Mouse (Mus musculus) lung, adult 2 months (tissue): ENCODE data around the gene Ppfia4. TPM values are rescaled to one million over a fixed set of nuclear protein-coding genes. Genes with fewer than 3 reads are reported as not detected.
"Not testable (repeated sequence)": the region's sequence is repeated elsewhere in the genome, so short reads cannot be mapped to it uniquely, and the experiment has no call there.

Source experiments
- DNase-seq: peaks from one replicate; pipeline ENCODE4 v3.0.0; 2022
- H3K4me1 ChIP-seq: fragments of 200-500 bp; 2 replicates; pipeline ENCODE4 v1.6.1; 2011; ENCODE audit warnings: low read length; ENCODE audit not compliant: control insufficient read depth, insufficient read depth
- H3K4me3 ChIP-seq: fragments of 200-500 bp; replicated peaks from 2 replicates; pipeline ENCODE3; 2011; ENCODE audit warnings: low read depth, mild to moderate bottlenecking, control low read depth, low read length; ENCODE audit errors: extremely low read depth
- CTCF ChIP-seq: fragments of 200-500 bp; IDR thresholded peaks from 2 replicates; pipeline ENCODE4 v1.5.1; 2011; ENCODE audit warnings: mild to moderate bottlenecking, low read length, control low read depth; ENCODE audit not compliant: insufficient read depth
- POLR2A ChIP-seq: fragments of 200-500 bp; IDR thresholded peaks from 2 replicates; pipeline ENCODE4 v1.6.1; 2011; ENCODE audit warnings: low read depth, mild to moderate bottlenecking, control low read depth, low read length, borderline replicate concordance; ENCODE audit errors: extremely low read depth
- WGBS: fragments of 180-500 bp; shearing (Covaris S2); methylation state at CpG from one replicate; pipeline ENCODE4 v1.1.7; 2018; 5-methylcytosine and 5-hydroxymethylcytosine counted together
- polyA plus RNA-seq: library from polyadenylated mRNA; depleted of rRNA; stranded (reverse); fragments of >200 nt; gene quantifications from 2 replicates; pipeline ENCODE4 v1.2.3, GENCODE M21; 2012; rRNA removed

Gene Ppfia4
- polyA plus RNA-seq, 1 experiment = 11.3 TPM

DNA sequence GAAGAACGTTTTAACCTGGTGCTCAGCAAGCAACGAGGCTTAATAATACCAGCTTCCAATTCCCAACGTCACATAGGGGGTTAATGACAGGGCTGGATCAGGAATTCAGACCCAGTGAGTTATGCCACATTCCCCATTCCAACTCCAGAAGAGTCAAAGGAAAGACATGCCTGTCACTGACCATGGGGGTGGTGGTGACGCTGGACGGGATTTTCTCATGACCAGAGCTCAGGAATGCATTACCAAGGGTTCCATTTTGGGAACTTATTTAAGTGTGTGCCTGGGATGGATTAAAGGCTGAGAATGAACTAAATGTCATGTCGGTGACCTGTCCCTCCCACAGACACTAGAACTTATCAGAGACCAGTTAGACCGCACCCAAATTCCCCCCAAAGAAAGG is 55.9 kb downstream of the Ppfia4 start:
- no peak for DNase-seq
- no peak for TF ChIP-seq CTCF
- no peak for TF ChIP-seq POLR2A
- WGBS = 65% methylated on average over 7 of the region's 7 CpGs
- H3K4me3 ChIP-seq = no peak overlapping the region
- 0 out of 2 replicates have a peak, but pooled peaks cover 2% of the 10 kb centered on the region for H3K4me1 ChIP-seq

DNA sequence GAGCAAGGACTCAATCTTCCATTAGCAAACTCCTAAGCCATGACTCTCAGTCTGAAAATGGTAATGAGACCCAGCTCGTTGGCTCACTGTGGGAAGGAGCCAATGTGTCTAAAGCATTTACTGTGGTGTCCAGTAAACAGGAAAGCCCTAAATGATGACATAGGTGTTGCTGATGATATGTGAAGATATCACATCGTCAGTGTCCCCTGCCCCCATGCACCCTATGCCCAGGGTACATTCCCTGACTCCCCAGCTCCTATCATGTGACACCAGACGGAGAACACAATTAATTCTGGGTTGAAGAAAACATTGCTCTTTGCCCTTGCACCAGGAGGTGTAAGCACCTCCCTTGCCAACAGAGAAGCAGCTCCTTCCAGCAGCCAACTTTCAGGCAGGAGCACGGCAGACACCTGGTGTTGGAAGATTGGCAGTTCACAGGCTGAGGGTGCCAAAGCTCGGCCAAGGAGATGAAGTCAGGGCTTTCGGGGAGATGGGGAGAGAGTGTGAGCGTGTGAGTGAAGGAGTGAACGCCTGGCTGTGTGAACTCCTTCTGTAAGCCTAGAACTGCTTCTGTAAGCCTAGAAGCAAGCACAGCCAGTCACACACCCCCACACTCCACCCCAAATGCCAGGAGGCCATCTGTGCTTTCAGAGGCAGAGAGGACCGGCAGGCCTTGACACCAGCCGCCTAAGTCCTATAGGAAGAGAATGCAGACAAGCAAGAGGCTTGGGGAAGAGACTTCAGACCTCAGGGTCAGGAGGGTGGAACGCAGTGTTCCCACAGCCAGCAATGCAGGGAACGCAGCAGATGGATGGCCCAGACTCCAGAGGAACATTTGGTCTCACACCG is 56.9 kb downstream of the Ppfia4 start:
- 0 out of 2 replicates have a peak, but pooled peaks cover 2% of the 10 kb centered on the region for H3K4me1 ChIP-seq
- DNase-seq = no peak
- TF ChIP-seq POLR2A (no peak), CTCF (no peak)
- no peak overlapping the region for H3K4me3 ChIP-seq
- WGBS = 61% methylated on average over 13 of the region's 13 CpGs

DNA sequence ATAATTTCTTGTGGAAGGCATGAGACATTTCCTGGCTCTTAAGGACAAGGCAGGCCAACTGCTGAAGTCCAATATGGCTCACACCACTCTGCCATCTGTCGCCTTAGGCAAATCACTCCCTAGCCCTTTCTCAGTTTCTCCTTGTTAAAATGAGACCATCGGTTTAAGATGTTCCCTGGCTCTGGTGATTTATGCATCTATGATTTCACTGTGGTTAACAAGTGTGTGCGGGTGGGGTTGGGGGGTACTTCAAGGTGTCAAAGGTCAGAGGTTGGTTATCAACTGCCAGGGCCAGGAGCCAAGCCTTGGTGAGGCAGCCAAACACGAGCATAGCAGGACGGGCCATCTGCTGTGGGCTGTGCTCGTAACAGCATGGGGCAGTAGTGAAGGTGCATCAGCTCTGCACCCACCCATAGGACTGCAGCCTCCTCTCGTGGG is 58.2 kb downstream of the Ppfia4 start:
- no peak for DNase-seq
- Histone ChIP-seq H3K4me3 (no peak overlapping the region), H3K4me1 (0 out of 2 replicates have a peak, but pooled peaks cover 2% of the 10 kb centered on the region)
- WGBS = 78% methylated on average over 7 of the region's 7 CpGs
- TF ChIP-seq POLR2A = no peak
- no peak for TF ChIP-seq CTCF

DNA sequence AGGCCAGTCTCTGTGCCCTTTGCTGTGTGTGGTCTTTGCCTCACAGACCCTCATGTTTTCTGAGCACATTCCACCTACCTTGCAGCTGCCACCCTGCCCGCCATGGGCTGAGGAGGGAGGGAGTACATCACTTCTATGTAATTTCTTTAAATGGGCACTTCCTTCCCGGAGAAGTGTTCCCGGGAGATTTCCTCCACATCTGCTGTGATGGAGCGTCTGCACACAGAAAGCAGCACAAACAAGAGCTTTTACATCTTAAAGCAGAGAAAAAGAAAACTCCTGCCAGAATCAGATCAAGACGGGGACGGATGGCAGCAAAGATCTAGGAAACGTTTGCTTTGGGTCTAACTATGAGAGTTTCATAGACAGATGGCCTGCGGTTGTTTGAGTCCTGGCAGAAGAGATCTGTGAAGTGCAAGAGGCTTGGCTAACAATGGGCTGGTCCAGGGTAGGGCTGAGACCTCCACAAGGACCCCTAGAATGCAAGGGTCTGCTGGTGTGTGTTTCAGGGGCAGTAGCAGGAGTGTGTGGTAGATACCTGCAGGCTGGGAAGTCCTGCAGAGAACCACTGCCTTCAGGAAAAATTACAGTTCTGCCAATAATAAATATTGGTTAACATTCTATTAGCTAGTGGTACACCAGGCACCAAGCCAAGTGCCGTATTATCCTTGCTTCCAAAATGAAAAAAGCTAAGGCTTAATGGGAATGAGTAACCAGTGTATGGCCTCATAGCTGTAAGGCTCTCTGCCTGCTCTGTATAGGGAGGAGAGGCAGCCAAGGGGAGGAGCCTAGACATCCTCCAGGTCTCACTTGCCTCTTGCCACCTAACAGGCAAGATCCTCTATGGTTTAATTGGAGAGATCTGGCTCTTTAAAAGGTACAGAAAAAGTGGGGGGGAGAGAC is 59.0 kb downstream of the Ppfia4 start:
- Histone ChIP-seq H3K4me3 (no peak overlapping the region), H3K4me1 (0 out of 2 replicates have a peak, but pooled peaks cover 2% of the 10 kb centered on the region)
- TF ChIP-seq POLR2A (no peak), CTCF (no peak)
- 45% methylated on average over 9 of the region's 9 CpGs for WGBS
- no peak for DNase-seq

DNA sequence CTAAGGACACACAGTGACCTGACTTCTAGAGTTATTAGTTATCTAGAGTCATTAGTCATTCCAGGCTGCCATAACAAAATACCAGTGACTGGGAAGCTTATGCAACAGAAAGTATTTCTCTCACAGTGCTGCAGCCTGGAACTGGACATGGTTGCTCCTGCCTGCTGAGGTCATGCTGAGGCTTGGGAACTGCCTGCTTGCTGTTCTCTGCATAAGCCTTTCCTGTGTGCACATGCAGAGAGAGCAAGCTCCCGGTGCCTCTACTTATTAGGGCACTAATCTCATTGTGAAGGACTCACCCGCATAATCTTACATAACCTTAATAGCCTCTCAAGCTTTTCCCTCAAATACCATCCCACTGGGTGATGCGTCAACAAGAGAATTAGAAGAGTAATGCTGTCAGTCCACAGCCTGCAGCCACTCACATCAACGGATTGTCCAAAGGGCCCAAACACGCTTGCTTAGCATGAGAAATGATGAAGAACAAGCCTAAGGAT is 59.9 kb downstream of the Ppfia4 start:
- H3K4me3 ChIP-seq = no peak overlapping the region

DNA sequence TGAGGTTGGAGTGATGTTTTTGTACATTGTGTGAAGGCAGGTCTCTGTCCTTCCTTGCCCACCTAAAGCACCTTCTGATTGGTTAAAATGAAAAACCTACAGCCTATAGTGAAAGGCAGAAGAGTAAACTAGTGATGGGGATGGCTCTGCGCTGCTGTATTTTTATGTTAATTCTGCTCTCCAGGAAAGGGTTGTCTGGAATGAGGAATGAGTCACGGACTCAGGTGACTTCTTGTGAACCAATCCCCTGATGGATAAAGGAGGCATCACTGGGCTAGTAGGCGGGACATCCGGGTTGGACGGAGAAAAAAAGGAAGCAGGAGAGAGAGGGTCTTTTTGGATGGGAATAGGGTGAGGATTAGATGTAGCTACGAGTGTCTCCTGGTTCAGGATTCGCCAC is 62.7 kb downstream of the Ppfia4 start:
- WGBS = 79% methylated on average over 7 of the region's 7 CpGs
- Histone ChIP-seq H3K4me1 (no peaks in the 10 kb centered on the region), H3K4me3 (no peak overlapping the region)
- TF ChIP-seq CTCF (no peak), POLR2A (no peak)
- DNase-seq = no peak

More for the DNA sequence above, 59.9 kb downstream of the Ppfia4 start:
- no peak for DNase-seq
- H3K4me1 ChIP-seq = 0 out of 2 replicates have a peak, but pooled peaks cover 2% of the 10 kb centered on the region
- TF ChIP-seq CTCF = no peak
- TF ChIP-seq POLR2A = no peak
- 64% methylated on average over 5 of the region's 5 CpGs for WGBS

DNA sequence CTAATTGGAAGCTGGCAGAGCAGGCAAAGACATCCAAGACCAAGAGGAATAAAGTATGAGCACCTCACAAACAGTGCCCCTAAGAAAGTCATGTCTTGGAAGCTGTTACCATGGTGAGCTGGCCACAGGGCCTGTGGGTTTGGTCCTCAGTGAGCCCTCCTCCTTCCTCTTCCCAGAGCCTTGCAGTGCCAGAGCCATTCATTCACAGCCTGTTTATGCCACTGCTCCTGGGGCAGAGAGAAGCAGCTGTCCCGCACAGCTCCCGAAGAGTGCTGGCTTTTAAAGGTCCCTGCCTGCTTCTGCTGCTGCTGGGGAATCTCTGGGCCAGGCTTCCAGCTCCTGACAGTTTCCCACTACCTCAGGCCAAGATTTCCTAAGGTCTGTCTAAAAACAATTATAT is 66.9 kb downstream of the Ppfia4 start:
- TF ChIP-seq CTCF = no peak
- no peak for TF ChIP-seq POLR2A
- DNase-seq = no peak
- 32% methylated on average over 2 of the region's 2 CpGs for WGBS
- Histone ChIP-seq H3K4me1 (no peaks in the 10 kb centered on the region), H3K4me3 (no peak overlapping the region)

DNA sequence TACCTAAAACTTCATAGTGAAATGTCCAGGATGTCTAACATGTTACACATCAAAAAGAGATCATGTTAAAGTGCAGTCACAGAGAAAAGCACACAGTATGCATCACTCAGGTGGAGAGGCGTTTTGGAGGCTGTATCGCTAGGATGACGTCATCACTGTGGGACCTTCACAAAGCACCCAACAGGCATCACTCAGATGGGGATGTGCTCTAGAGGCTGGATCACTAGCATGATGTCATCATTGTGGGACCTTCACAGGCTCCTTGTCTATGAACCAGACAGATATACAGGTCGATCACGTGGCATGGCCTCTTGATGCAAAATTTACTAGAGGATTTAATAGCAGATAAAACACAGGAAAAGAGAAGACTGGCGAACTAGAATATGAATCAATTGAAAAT is 68.4 kb downstream of the Ppfia4 start:
- TF ChIP-seq POLR2A = no peak
- TF ChIP-seq CTCF = no peak
- Histone ChIP-seq H3K4me1 (no peaks in the 10 kb centered on the region), H3K4me3 (no peak overlapping the region)
- whole genome bisulfite sequencing = 87% methylated on average over 6 of the region's 6 CpGs
- DNase-seq = no peak

DNA sequence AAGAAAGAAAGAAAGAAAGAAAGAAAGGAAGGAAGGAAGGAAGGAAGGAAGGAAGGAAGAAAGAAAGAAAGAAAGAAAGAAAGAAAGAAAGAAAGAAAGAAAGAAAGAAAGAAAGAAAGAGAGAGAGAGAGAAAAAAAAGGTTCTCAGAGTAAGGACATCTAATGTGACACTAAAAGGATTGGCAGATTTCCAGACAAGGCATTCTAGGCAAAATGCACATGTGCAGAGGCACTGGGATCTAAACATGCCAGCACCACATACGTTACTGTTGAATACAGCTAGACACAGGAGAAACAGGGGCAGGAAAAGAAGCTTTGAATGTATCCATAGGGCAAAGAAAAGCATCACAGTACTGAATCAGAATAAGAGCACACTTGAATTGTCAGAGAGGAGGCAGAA is 83.0 kb downstream of the Ppfia4 start:
- not testable (repeated sequence) for H3K4me3 ChIP-seq, DNase-seq, H3K4me1 ChIP-seq
- 61% methylated on average over 1 of the region's 1 CpGs for WGBS

Other genes starting within 250 kb of the Ppfia4 start
- 14.1 TPM in 1 of 2 replicates, not detected in the other for gene Chit1, start 221.7 kb downstream of the Ppfia4 start, polyA plus RNA-seq
- gene Chil1, start 150.8 kb downstream of the Ppfia4 start, polyA plus RNA-seq = 1,144 and 1,277 TPM in 2 replicates
- gene Mybph, start 139.5 kb downstream of the Ppfia4 start, polyA plus RNA-seq = 0.14 and 7.7 TPM in 2 replicates
- gene Adora1, start 97.5 kb downstream of the Ppfia4 start, polyA plus RNA-seq = 7.6 and 9.1 TPM in 2 replicates
- 1.7 TPM in 1 of 2 replicates, not detected in the other for gene Myog, start 42.9 kb downstream of the Ppfia4 start, polyA plus RNA-seq
- 44.9 and 71.8 TPM in 2 replicates for gene Tmem183a, start 29.1 kb upstream of the Ppfia4 start, polyA plus RNA-seq
- gene 4933406M09Rik, start 53.0 kb upstream of the Ppfia4 start, polyA plus RNA-seq = not detected in 2 replicates
- 41.6 and 59.5 TPM in 2 replicates for gene Cyb5r1, start 72.6 kb upstream of the Ppfia4 start, polyA plus RNA-seq
- 134 and 155 TPM in 2 replicates for gene Adipor1, start 82.5 kb upstream of the Ppfia4 start, polyA plus RNA-seq
- 5.4 and 8.5 TPM in 2 replicates for gene Klhl12, start 122.6 kb upstream of the Ppfia4 start, polyA plus RNA-seq
- gene Rabif, start 161.7 kb upstream of the Ppfia4 start, polyA plus RNA-seq = 11.2 and 15.5 TPM in 2 replicates
- not detected in 2 replicates for gene Mgat4e, start 216.8 kb upstream of the Ppfia4 start, polyA plus RNA-seq
- 10.1 TPM in 2 replicates for gene Kdm5b, start 227.2 kb upstream of the Ppfia4 start, polyA plus RNA-seq